Mouse (Mus musculus) monocyte, adult 2 months (primary cell): ENCODE measurements around the gene Lamtor2.
"Not testable (repeated sequence)": the region's sequence is repeated elsewhere in the genome, so short reads cannot be mapped to it uniquely, and the experiment has no call there.

Experiments
- DNase-seq, 2 experiments: peaks; one replicate each; pipeline ENCODE4 v3.0.0; 2022; ENCODE audit warnings: low spot score in 2 of 2, low read depth in 1 of 2

Lamtor2 gene

GRCm38 (mm10) chr3:88552676-88553524 lies at the start of gene Lamtor2:
Gene Lamtor2 (minus strand): TSS chr3:88553074.
- peak; percentile 77 to 82 for DNase-seq

GRCm38 (mm10) chr3:88602466-88602865 lies 49.6 kb upstream of the Lamtor2 start:
- DNase-seq: no peak

- not testable (repeated sequence) for DNase-seq
Measured at GRCm38 (mm10) chr3:88596547-88596946, 43.7 kb upstream of the Lamtor2 start.

- DNase-seq: no peak
Measured at GRCm38 (mm10) chr3:88593893-88594580, 41.2 kb upstream of the Lamtor2 start.

- DNase-seq: peak in 1 of 2 experiments; percentile 15
Measured at GRCm38 (mm10) chr3:88592942-88593576, 40.2 kb upstream of the Lamtor2 start.

DNA sequence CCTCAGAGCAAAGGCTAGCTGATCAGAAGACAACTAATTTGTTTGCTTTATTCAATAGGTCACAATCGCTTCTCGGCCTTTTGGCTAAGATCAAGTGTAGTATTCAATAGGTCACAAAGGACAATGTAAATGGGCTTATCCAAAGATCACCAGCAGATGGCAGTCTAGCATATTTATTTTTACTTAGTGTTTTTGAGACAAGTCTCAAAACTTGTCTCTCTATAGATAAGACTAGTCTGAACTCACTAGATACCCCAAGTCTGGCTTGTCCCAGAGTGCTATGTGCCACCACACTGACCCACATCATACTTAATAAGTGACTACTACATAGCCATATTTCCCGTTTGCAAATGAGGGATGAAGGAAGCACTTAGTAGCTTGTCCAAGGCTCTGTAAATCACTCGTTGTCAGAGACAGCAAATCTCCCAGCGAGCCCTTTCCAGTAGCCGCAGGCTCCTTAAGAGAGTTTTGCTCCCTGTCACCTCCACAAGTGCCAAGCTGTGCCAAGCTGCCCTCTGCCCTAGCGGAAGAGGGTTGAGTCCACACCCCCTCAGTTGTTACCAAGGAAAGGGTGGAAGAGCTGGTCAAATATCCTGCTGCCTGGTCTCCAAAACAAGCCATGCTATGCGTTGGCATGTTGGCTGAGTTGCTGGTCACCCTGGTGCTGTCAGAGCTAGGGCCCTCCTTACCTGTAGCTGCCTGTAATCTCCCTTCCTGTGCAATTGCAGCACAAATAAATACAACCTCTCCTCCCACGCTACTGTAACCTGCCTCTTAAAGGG lies 39.3 kb upstream of the Lamtor2 start:
- peak in 1 of 2 experiments; percentile 32 for DNase-seq

DNA sequence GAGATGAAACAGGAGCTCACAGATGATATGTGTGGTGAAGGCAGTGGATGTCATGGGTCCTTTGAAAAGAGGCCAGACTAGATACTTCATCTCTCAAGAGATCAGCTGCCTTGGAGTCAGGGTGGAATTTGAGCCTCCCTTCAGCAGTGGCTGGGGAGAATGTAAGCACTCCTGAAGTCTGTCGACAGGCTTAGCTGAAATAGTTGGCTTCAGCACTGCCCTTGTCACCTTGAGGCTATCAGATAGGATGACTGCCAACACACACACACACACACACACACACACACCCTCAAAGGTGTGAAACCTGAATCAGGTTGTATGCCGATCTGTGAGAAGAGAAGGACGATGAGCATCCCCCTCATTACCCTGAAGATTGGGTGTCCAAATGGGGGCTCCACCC lies 38.2 kb upstream of the Lamtor2 start:
- no peak for DNase-seq

- no peak for DNase-seq
Measured at GRCm38 (mm10) chr3:88590246-88590645, 37.4 kb upstream of the Lamtor2 start.

- DNase-seq: no peak
Measured at GRCm38 (mm10) chr3:88586640-88587039, 33.8 kb upstream of the Lamtor2 start.

DNA sequence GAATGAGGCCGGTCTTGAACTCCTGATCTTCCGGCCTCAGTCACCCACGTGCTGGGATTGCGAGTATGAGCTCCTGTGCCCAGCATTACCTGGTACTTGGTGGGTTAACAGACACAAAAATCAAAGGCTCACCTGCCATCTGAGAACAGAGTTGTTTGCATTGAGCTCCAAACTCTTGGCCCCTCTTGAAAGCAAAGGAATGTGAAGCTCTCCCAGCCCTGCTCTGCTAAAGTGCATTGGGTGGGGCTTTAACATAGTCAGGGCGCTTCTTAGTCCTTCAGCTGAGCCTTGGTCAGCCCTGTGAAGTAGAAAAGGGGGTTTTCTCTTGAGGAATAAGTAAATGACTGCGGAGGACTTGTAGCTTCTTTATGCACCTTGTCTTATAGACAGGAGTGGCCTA lies 32.9 kb upstream of the Lamtor2 start:
- no peak for DNase-seq

GRCm38 (mm10) chr3:88579454-88580117 lies 26.7 kb upstream of the Lamtor2 start:
- peak in 1 of 2 experiments; percentile 37 for DNase-seq

GRCm38 (mm10) chr3:88578498-88579424 lies 25.9 kb upstream of the Lamtor2 start:
- DNase-seq: no peak

DNA sequence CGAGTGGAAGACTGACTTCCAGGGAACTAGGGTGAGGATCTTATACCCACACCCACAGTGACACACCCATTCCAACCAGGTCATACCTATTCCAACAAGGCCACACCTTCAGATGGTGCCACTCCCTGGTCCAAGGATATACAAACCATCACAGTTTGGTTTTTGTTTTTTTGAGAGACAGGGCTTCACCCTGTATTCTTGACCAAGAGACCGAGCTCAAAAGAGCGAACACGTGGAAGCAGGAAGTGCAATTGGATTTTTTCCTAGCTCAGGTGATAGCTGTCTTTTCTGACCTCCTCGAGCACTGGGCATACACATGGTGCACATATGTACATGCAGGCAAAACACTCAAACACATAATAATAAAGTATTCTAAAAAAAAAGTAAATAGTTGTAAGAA lies 25.0 kb upstream of the Lamtor2 start:
- not testable (repeated sequence) for DNase-seq

DNA sequence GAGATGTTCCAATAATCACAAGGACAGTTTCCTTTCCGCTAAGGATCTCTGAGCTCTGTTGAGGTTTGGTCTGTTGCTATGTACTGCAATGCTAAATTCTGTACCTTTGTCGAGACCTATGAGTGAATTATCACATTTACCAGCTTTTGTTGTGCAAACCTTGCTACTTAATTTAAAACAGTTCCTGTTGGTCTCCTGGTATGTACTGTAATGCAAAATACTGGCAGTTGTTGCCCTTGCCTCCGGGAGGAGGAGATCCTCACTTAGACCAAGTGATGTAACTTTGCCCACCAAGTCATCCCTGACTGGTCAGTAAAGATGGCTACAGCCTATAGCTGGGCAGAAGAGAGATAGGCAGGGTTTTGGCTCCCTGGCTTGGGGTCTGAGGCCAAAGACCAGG lies 22.7 kb upstream of the Lamtor2 start, which contains the start of gene Ssr2:
Gene Ssr2, plus strand, starts transcription at position 337 of the 400 bp plus-strand sequence.
- no peak for DNase-seq

DNA sequence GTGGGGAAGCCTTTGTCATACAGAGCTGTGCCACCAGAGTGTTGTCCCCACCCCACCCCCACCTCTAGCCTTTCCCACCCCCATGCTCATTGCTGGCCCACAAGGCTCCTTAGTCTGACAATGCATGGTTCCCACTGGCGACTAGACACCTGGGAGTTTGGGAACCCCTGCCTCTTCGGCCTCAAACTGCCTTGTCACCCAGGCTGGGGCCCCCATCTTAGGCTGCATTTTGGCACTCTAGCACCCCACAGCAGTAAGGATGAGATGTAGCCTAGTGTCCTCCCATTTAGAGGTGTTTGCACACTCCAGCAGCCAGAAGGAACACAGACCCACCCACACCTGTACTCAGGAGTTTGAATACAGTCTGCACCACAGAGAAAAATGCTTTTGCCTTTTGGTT lies 20.9 kb upstream of the Lamtor2 start:
- no peak for DNase-seq

DNA sequence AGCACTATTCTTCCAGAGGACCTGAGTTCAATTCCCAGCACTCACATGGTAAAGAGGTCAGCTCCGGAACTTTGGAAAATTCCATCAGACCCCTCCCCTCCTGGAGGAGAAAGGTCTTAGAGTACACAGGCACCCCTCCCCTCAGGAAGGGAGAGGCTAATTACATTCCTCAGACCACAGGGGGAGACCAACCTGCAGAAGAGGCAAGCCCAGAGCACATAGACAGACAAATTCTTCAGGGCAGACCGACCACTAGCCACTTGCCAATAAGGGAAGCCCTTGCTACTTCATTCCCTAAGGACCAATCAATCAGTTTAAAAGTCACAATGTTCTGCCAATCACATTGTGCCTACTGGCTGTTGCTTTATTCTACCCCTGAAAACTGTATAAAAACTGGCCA lies 20.0 kb upstream of the Lamtor2 start:
- no peak for DNase-seq

DNA sequence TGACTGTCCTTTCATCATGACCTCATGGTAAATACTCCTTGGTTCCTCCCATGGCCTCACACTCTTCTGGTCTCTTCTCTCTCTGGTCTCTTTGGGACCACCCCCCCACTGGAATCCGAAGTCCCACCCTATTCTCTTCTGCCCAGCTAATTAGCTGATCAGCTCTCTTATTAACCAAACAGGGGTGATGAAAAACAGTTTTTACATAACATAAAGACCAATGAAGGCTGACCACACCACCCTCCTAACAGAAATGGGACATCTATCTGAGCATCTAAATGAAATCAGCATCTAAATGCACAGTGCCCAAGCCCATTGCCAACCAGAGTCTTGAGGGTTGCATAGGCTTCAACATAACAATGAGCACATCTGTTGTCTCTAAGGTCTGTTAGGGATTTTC lies 19.0 kb upstream of the Lamtor2 start:
- DNase-seq: no peak

DNA sequence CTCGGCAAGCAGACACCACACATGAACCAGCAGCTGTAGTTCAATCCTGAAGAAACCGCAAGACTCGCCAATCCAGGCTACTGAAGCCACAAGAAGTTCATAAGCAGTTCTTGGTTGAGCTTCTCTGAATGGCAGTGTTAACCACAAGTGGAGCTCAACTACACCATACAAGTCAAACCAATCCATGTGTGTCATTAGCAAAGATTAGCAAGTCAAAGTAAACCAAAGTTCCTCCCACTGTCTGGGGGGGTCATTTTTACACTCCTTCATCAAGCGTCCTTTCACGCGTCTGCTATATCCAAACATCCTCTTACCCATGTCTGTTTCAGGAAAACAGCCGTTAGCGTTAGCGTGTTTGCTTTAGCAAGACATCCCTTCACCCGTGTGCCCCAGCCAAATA lies 17.5 kb upstream of the Lamtor2 start:
- no peak for DNase-seq

- no peak for DNase-seq
Measured at GRCm38 (mm10) chr3:88569694-88570093, 16.8 kb upstream of the Lamtor2 start.
